Mouse (Mus musculus) neutrophil, adult 5-6 weeks (primary cell): Measurements from ENCODE around the gene Pi4k2b. TPM values are rescaled to one million over a fixed set of nuclear protein-coding genes. Genes with fewer than 3 reads are reported as not detected.
A peak's percentile ranks its signal among the peaks of the same experiment; 100 is the strongest.
"Not testable (repeated sequence)": the region's sequence is repeated elsewhere in the genome, so short reads cannot be mapped to it uniquely, and the experiment has no call there.

Experiments
- ATAC-seq: fragments of 151-379, 151-347 bp; 2 replicates; pipeline ENCODE4 v1.8.0; 2017; ENCODE audit warnings: mild to moderate bottlenecking, moderate TSS enrichment; ENCODE audit not compliant: insufficient number of reproducible peaks, poor library complexity, low FRiP score, severe bottlenecking; ENCODE audit errors: extremely low read depth
- total RNA-seq: library from RNA; stranded (forward); fragments of 200-1000 nt; gene quantifications from 2 replicates; pipeline ENCODE4 v1.2.3, GENCODE M21; 2017

Pi4k2b gene
- total RNA-seq, 1 experiment from 2014 or later: 12.8 TPM

DNA sequence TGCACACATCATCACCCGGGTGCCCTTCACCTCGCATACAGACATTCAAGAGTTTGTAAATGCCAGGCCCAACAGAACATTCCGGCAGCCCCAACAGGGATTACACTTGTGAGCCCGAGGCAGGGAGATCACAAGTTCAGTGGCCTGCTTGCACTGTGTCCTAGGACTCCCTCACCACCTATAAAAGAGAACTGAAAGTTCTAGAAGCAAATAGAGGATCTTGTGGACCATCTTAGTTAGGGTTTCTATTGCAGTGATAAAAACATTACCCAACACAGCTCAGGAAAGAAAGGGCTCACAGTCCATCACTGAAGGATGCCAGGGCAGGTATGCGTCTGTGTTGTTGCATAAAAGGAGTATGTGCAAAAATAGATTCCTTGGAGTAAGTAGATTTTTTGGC is 32.9 kb downstream of the Pi4k2b start:
- no peak for ATAC-seq

DNA sequence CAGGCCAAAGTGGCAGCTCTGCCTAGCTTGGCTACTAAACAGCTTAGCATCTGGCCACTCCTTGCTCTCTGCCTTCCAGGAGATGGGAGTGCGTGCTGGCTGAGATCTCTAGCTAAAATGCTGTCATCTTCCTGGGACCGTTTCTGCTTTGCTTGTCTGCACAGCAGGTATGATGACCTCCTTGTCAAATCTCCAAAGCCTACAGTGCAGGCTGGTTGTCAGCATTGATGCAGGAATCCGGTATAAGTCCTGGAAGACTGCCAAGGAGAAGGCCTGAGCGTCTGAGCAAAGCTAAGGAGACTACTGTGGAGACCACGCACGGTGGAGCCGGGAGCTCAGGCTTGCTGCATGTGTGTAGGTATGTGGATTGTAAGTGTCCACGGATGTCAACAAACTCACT is 33.9 kb downstream of the Pi4k2b start, which contains the start of gene Zcchc4:
Zcchc4 (plus strand) TSS at position 173 of the 400 bp plus-strand sequence.
- ATAC-seq: no peak

DNA sequence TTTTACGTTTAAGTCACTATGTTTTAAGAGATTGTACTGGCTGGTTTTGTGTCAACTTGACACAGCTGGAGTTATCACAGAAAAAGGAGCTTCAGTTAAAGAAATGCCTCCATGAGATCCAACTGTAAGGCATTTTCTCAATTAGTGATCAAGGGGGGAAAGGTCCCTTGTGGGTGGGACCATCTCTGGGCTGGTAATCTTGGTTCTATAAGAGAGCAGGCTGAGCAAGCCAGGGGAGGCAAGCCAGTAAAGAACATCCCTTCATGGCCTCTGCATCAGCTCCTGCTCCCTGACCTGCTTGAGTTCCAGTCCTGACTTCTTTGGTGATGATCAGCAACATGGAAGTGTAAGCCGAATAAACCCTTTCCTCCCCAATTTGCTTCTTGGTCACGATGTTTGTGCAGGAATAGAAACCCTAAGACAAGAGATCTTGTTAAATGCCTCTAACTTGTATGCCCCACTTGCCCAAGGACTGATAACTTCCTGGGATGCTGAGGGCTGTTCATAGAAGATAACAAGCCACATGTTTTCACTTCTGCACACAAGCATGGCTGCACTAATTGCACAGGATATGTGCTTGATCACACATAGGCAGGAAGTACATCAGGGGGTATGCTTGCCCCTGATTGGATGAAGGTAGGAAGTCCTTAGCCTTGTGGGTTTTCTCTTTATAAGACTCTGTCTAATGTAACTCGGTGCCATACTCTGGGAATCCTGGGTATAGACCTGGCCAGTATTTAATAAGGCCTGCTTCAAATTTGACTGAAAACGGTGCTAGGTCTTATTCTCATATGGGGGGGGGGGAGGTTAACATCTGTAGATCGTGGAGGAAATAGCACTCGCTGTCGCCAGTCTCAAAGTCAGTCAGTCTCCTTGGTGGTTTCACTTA is 35.3 kb downstream of the Pi4k2b start:
- not testable (repeated sequence) for ATAC-seq

DNA sequence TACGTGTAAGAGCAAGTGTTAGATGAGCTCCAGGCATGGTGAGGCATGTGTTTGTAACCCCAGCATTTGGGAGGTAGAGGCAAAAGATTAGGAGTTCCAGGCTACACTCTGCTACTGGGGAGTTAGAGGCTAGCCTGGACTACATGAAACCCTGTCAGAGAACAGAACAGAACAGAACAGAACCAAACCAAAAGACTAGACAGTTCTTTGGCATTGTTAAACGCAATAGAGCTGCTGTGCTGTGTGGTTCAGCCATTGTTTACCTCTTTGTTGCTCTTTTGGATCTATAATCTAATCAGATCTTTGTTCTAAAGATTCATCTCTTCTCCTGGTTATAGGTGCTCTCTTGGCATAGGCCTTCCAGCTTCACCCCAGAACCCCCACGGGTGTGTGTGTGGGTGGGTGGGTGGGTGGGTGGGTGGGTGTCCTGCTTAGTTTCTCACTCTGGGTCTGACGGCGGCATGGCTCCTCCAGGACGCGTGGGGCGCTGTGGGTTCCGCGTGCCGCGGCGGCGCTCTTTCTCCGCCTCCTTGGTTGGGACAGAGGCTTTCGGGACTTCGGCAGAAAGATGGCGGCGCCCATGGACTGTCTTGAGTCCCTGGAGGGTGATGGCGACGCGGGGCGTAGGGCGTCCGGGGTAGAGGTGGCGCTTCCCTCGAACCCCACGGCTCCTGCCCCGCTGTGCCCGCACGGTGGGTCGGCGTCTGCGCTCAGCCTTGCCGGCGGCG is 41.3 kb downstream of the Pi4k2b start:
- peak; percentile 95 for ATAC-seq

DNA sequence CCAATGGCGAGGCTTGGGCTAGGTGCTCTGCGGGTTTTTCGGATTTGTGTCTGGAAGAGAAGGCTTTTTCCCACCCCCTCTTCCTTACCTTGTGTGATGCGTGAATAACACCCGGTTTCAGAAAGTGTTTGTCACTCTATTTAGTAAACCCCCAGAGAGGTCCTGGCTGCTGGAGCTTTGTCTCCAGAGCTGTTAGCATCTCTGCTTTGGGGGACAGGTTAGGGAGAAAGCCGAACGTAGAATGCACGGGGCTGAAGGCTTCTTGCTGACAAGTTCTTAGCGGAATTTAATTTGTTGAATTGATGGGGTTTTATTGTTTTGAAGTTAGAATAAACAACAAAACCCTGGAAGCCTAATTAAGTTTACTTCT is 41.9 kb downstream of the Pi4k2b start:
- ATAC-seq: no peak

DNA sequence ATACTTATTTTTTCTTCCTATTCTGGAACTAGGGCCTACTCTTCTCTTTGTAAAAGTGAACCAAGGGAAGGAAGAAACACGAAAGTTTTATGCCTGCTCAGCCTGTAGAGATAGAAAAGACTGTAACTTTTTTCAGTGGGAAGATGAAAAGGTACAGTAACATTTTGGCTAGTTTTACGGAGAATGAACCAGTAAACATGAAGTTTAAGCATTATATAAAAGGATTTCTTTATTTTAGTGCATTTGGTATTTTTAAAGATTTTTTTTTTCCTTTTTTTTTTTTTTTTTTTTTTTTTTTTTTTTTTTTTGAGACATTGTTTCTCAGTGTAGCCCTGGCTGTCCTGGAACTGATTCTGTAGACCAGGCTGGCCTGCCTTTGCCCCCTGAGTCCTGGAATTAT is 42.6 kb downstream of the Pi4k2b start:
- no peak for ATAC-seq

DNA sequence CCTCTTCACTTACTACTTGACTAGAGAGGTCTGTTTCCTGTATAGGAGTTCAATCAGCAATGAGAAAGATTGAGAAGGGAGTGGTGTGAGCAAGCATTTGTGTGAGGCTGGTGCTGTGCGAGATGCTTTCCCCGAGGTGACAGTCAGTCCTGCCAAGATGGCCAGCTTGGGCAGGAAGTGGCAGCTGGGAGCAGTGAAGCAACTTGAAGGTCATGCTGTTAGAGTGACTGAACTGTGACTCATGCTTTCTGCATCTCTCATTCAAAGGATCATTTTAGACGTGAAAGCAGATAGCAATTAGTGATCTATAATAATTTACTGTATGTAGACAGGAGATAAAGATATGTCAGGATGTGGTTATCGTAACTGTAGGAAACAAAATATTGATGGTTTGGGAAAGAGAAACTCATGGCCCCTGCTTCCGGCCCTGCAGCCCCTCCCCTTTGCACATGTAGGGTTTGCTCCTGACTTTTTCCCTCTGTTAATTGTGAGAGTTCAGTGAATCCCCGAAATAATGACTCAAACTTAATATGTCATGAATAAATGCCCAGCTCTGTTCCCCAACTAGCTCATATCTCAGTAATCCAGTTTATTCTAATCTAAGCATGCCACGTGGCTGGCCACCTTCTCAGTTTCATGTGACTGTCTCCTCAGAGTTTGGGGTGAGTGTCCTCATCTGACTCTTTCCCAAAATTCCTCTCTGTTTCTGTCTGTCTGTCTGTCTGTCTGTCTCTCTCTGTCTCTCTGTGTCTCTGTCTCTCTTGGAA is 45.4 kb downstream of the Pi4k2b start:
- ATAC-seq: no peak

DNA sequence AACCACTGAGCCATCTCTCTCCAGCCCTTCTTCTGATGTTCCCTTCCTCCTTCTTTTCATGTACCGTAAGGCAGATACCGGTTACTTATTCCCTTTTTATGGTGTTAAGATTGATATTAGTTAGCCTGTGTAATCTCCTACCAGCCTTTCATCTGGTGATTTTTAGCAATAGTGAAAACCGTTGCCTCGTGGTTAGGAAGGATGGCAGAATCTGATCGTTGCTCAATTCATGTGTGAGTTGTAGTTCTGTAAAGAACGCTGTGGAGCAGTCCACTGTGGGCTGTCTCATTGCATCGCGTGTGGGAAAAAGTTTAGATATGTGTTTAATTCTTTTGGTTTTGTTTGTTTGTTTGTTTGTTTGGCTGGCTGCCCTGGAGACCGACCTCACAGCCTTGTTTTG is 51.9 kb downstream of the Pi4k2b start:
- ATAC-seq: no peak

DNA sequence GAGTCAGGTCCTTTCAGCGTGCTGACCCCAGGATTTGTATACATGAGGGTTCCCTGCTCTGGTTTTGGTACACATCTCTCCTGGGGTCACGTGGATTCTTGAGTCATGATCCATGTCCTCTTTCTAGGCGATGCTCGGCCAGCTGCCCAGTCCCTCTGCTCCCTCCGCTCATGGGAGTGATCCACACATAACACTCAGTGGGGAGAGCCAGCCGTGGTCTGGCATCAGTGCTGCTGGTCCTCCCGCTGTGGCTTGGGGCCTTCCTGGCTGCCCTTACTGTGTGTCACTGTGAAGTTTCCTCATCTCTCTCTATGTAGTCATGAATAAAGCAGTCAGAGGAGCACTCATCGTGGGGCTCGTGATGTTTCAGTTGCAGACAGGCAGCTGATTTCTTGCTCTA is 52.7 kb downstream of the Pi4k2b start:
- no peak for ATAC-seq

DNA sequence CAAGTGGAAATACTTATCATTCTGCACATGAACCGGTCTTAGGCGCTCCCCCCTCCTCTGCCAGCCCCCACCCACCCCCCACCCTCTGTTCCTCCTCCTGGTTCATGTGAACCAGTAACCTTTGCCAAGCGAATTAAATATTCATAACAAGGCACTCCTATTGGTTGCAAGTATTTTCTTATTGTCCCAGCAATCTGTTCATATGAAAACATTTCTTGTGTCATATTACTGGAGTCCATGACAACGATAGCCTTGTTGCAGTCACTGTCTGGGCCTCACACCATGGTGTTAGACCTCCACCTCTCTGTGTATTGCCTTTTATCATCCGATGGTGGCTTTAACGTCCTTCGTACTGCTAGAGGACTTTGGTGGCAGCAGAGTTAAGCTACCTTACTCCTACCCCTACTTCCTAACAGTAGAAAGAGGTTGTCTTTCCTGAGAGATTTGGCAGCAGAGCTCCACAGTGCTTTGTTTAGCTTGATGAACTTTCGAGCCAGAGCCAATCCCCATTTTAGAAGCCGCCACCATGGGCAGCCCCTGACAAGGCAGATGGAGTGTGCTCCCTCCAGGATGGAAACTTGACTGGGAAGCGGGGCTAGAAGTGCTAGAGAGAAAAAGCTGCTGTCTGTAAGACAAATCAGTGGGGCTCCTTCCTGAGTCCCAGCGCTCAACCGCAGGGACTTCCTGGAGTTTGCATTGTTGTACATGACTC is 58.1 kb downstream of the Pi4k2b start:
- no peak for ATAC-seq

DNA sequence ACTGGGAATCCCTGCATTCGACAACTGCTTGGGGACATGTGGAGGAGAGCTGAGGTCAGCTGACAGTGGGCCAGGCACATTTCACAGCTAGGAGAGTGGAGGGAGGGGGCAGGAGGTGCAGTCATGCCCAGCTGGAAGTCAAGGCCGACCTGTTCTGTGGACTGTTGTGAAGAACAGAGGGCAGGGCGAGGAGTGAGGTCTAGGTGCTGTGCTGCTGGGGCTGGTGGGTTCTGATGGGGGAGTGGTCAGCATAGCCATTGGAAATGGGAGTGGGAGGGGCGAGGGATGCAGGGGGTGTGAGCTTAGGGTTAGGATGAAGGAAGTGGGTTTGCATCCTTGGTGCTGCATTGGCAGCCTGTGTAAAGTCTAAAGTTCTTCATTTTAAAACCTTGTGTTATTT is 64.4 kb downstream of the Pi4k2b start:
- ATAC-seq: no peak

DNA sequence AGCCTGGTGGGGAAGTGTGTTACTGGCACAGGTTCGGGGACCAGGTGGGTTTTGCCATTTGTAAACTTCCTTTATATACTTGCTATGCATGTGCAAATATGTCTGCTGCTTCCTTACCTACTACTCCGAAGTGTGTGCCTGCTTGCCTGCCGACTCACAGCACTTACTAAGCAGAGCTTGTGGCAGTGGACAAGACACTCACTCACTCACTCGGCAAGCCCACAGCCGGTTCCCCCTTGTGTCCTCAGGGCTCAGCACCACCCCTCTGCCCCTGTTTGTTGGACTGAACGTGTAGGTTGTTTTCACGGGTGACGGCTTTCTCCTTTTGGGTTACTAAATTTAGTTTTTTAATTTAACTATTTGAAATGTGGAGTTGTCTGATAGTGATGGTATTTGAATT is 65.0 kb downstream of the Pi4k2b start:
- no peak for ATAC-seq

DNA sequence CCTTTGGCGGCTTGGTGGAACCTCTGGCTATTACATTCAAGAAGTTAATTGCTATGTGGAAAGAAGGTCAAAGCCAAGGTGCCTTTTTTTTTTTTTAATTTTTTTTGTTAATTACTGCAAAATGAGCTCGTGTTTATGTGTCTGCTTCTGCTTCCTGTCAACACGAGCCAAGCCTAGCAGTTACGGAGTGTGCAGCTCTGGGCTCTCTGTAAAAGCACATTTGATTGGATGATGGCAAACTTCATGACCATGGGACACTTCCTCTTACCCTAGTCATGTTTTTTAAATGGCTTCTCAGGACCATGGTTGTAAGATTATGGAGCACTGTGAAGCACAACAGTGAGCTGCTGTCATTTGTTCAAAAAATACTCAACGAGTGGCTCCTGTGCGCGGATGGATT is 65.7 kb downstream of the Pi4k2b start:
- ATAC-seq: no peak

DNA sequence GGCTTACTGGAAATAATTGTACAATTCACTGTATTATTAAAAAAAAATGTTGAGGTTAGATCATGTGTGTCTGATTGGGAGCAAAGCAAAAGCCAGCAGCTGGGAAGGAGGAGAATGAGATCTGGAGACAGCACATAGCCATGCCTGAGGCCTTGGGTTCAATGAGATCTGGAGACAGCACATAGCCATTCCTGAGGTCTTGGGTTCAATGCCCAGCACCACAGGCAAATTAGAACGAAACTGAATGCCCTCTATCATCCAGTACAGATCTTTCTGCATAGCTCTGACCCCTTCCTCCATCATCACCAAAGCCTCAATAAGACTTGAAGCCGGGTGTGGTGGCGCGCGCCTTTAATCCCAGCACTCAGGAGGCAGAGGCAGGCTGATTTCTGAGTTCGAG is 69.1 kb downstream of the Pi4k2b start:
- ATAC-seq: no peak

DNA sequence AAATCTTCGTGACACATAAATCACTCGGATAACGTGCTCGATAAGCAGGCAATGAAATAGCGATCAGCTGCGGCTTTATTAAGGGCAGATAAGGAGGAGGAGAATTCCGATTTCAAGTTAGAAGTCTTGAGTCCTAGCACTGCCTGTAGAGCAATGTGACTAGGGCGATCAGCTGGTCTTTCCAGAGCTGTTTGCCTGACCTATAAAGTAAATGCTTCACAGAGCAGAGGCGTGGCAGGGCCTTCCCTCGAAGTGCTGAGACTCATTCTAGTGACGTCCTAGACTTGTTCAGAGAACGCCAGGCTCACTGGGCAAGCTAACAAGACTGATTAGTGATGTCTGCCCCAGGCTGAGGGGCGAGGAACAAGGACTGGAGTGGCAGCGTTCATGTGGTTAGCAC is 69.7 kb downstream of the Pi4k2b start:
- ATAC-seq: no peak

DNA sequence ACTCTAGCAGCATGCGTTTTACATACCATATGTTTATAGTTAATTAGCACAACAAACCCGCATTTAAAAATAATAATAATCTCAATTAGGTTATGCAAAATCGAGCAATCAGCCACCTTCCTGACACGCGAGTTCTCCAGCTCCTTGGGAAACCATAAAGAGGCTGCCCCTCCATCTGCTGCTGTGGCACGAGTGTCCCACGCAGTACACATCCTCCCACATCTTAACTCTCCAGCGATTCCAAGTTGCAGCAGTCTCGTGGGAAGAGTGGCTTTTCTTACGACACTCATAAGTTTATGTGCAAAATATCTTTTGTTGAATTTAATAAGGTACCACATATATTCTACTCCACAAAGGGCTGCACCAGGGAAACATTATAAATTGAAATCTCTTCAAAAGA is 71.1 kb downstream of the Pi4k2b start:
- no peak for ATAC-seq

DNA sequence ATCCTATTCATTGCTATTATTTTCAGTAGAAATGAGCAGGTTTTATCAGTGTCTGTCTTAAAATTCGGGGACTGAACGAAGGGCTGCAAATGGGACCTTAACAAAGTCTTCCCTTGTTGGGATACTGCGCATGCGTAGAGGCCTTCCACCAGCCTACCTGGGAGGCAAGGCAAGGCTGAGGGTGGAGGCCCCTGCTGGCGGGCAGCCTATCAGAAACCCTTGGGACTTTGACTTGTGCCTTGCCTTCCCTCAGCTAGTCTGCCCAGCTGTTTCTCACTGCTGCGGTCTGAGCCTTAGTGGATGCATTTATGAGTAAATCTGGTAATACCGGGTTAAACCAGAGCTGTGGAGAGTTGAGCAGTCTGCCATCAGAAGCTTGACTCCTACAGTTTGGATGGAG is 71.9 kb downstream of the Pi4k2b start:
- ATAC-seq: no peak

DNA sequence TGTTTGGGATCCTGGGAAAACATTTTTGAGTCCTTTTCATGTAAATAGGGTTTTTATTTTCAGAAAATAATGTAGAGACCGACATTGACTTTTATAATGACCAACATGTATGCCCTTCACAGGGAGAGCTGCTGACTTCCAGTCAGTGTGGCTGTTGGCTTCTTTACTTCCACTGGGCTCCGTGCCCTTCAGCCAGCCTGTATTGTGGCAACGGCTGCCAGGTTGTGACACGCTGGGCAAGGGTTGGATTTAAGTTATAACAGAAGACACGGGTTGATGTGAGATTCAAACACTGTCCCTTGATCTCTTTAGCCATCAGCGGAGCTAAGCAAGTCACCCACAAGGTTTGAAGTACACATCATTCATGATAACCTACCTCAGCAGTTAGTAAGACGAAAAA is 77.3 kb downstream of the Pi4k2b start:
- ATAC-seq: no peak
